Mouse (Mus musculus) lung, adult 2 months (tissue): ENCODE data around the gene Gdnf.

Source experiments
- CTCF ChIP-seq: fragments of 200-500 bp; IDR thresholded peaks from 2 replicates; pipeline ENCODE4 v1.5.1; 2011; ENCODE audit warnings: mild to moderate bottlenecking, low read length, control low read depth; ENCODE audit not compliant: insufficient read depth
- POLR2A ChIP-seq: fragments of 200-500 bp; IDR thresholded peaks from 2 replicates; pipeline ENCODE4 v1.6.1; 2011; ENCODE audit warnings: low read depth, mild to moderate bottlenecking, control low read depth, low read length, borderline replicate concordance; ENCODE audit errors: extremely low read depth

DNA sequence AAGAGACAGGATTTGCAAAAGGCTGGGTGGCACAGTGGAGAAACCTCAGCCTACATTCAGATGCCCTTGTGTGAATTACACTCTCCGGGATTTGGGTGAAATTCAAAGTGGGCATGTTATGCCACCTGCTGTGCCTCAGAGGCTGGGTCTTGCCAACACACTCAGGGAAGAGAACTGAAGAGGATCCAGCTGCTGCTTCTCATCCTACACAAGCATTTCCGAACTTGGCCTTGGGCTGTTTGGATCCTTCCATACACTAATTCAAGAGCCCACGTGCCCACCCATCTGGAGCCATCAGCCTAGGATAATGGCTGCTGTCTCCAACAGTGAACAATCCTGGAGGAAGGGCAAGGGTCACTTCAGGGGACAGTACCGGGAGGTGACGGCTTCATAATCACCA, 52.7 kb downstream of the Gdnf start:
- no peak for TF ChIP-seq POLR2A
- no peak for TF ChIP-seq CTCF
